Mouse (Mus musculus): ENCODE results near the gene Col23a1. TPM values are rescaled to one million over a fixed set of nuclear protein-coding genes. Genes with fewer than 3 reads are reported as not detected.
"Not testable (repeated sequence)": the region's sequence is repeated elsewhere in the genome, so short reads cannot be mapped to it uniquely, and the experiment has no call there.

The Col23a1 gene
- total and polyA plus RNA-seq, 3 experiments, result 0.01 to 0.55 TPM; not detected in 1

DNA sequence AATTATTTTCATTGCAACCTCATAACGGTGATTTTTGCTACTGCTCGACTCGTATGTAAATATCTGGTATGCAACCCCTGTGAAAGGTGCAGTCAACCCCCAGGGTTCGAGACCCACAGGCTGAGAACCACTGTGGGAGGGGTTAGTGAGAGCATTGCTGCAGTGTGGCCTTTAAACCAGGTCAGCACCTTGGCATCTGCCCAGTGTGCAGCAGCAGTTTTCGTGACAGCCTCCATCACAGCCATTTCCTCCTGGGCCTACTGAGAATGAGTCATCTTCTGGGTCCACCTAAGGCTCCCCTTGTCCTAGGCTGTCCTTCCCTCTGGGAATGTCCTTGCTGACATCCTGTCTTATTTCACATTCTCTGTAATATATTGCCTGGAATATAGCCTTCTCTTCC, 64.0 kb downstream of the Col23a1 start:
- no peak for ATAC-seq (ENCODE audit: extremely low read depth, insufficient number of reproducible peaks, low FRiP score, poor library complexity, severe bottlenecking)
- Histone ChIP-seq H3K4me1 (ENCODE audit: insufficient read depth, low read depth, low read length) (no peaks in the 10 kb centered on the region), H3K36me3 (replicated peaks) (no peaks in the 10 kb centered on the region), H3K9me3 (replicated peaks) (no peaks in the 10 kb centered on the region), H3K4me3 (ENCODE audit: low read depth, low read length) (no peak overlapping the region), H3K27me3 (ENCODE audit: insufficient read depth, low read length) (no peaks in the 10 kb centered on the region)
- TF ChIP-seq TAL1 (conservative IDR thresholded peaks at IDR 0.05; ENCODE audit: low read depth, low read length), result no peak
- TF ChIP-seq GATA1 (IDR thresholded peaks at IDR 0.05; ENCODE audit: borderline replicate concordance, low read length), result no peak
- no peak for TF ChIP-seq CTCF (IDR thresholded peaks at IDR 0.05; ENCODE audit: low read depth, low read length)
- no peak for DNase-seq (ENCODE audit: low spot score)

GRCm38 (mm10) chr11:51358981-51359380, 69.3 kb downstream of the Col23a1 start:
- H3K36me3 ChIP-seq (replicated peaks); H3K4me1 ChIP-seq (ENCODE audit: insufficient read depth, low read depth, low read length); H3K27me3 ChIP-seq (ENCODE audit: insufficient read depth, low read length); H3K9me3 ChIP-seq (replicated peaks); ATAC-seq (ENCODE audit: extremely low read depth, insufficient number of reproducible peaks, low FRiP score, poor library complexity, severe bottlenecking); DNase-seq (ENCODE audit: low spot score); H3K4me3 ChIP-seq (ENCODE audit: low read depth, low read length): not testable (repeated sequence)

- DNase-seq (ENCODE audit: low spot score) (no peak), ATAC-seq (ENCODE audit: extremely low read depth, insufficient number of reproducible peaks, low FRiP score, poor library complexity, severe bottlenecking) (no peak)
- TF ChIP-seq POLR2AphosphoS5 (IDR thresholded peaks at IDR 0.05; ENCODE audit: insufficient replicate concordance, low read depth, low read length), result no peak
- TF ChIP-seq GATA1 (IDR thresholded peaks at IDR 0.05; ENCODE audit: borderline replicate concordance, low read length), result no peak
- TF ChIP-seq CTCF (IDR thresholded peaks at IDR 0.05; ENCODE audit: low read depth, low read length), result no peak
- no peak for TF ChIP-seq TAL1 (conservative IDR thresholded peaks at IDR 0.05; ENCODE audit: low read depth, low read length)
- Histone ChIP-seq H3K9me3 (replicated peaks) (no peaks in the 10 kb centered on the region), H3K27me3 (ENCODE audit: insufficient read depth, low read length) (no peaks in the 10 kb centered on the region), H3K36me3 (replicated peaks) (no peaks in the 10 kb centered on the region), H3K4me1 (ENCODE audit: insufficient read depth, low read depth, low read length) (no peaks in the 10 kb centered on the region), H3K4me3 (ENCODE audit: low read depth, low read length) (no peak overlapping the region)
These were observed 74.6 kb downstream of the Col23a1 start for GRCm38 (mm10) chr11:51364353-51364752.

- Histone ChIP-seq H3K27me3 (ENCODE audit: insufficient read depth, low read length) (peaks cover 3% of the 10 kb centered on the region), H3K36me3 (replicated peaks) (no peaks in the 10 kb centered on the region), H3K4me1 (ENCODE audit: insufficient read depth, low read depth, low read length) (no peaks in the 10 kb centered on the region), H3K4me3 (ENCODE audit: low read depth, low read length) (no peak overlapping the region), H3K9me3 (replicated peaks) (no peaks in the 10 kb centered on the region)
- DNase-seq (ENCODE audit: low spot score) (no peak), ATAC-seq (ENCODE audit: extremely low read depth, insufficient number of reproducible peaks, low FRiP score, poor library complexity, severe bottlenecking) (no peak)
- TF ChIP-seq POLR2AphosphoS5 (IDR thresholded peaks at IDR 0.05; ENCODE audit: insufficient replicate concordance, low read depth, low read length), result no peak
- TF ChIP-seq TAL1 (conservative IDR thresholded peaks at IDR 0.05; ENCODE audit: low read depth, low read length), result no peak
- TF ChIP-seq GATA1 (IDR thresholded peaks at IDR 0.05; ENCODE audit: borderline replicate concordance, low read length), result no peak
- no peak for TF ChIP-seq CTCF (IDR thresholded peaks at IDR 0.05; ENCODE audit: low read depth, low read length)
- TF ChIP-seq GATA2 (IDR thresholded peaks at IDR 0.05; ENCODE audit: borderline replicate concordance, low read depth, low read length), result no peak
These were observed 77.6 kb downstream of the Col23a1 start for GRCm38 (mm10) chr11:51367334-51367733.

DNA sequence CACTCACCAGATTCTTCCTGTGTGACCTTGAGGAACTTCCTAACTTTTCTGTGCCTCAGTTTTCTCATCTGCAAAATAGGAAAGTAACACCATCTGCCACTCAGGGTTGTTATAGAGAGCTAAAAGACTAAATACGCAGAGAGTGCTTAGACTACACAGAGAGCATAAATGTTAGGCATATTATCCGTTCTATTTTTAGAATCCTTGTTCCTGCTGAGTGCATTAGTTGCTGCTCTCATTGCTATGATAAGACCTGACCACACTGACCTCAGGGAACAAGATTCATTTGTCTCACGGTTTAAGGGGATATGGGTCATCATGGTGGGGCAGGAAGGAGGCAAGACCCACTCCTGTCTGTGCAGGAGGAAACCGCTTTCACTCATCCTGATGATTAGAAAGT, 80.6 kb downstream of the Col23a1 start:
- Histone ChIP-seq H3K9me3 (replicated peaks) (no peaks in the 10 kb centered on the region), H3K4me1 (ENCODE audit: insufficient read depth, low read depth, low read length) (no peaks in the 10 kb centered on the region), H3K27me3 (ENCODE audit: insufficient read depth, low read length) (peaks cover 3% of the 10 kb centered on the region), H3K36me3 (replicated peaks) (no peaks in the 10 kb centered on the region), H3K4me3 (ENCODE audit: low read depth, low read length) (no peak overlapping the region)
- no peak for TF ChIP-seq GATA2 (IDR thresholded peaks at IDR 0.05; ENCODE audit: borderline replicate concordance, low read depth, low read length)
- TF ChIP-seq POLR2AphosphoS5 (IDR thresholded peaks at IDR 0.05; ENCODE audit: insufficient replicate concordance, low read depth, low read length), result no peak
- TF ChIP-seq GATA1 (IDR thresholded peaks at IDR 0.05; ENCODE audit: borderline replicate concordance, low read length), result no peak
- TF ChIP-seq TAL1 (conservative IDR thresholded peaks at IDR 0.05; ENCODE audit: low read depth, low read length), result no peak
- no peak for TF ChIP-seq CTCF (IDR thresholded peaks at IDR 0.05; ENCODE audit: low read depth, low read length)
- no peak for ATAC-seq (ENCODE audit: extremely low read depth, insufficient number of reproducible peaks, low FRiP score, poor library complexity, severe bottlenecking)
- no peak for DNase-seq (ENCODE audit: low spot score)

DNA sequence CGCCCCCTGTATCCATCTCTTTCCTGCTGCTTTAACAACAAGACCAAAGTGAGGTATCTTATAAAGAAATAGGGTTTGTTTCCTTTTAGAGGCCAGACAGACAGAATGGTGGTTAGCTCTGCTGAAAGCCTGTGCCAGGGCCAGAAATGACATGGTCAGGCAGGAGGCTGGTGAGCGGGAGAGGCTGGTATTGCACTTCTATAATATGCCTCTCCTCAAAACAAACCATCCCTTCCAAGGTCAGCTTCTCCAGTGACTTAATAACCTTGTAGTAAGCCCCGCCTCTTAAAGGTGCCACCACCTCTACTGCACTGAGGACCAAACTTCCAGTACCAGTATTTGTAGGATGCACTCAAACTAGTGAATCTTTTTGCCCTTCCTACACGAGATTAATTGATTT, 81.6 kb downstream of the Col23a1 start:
- no peaks in the 10 kb centered on the region for H3K36me3 ChIP-seq (replicated peaks)
- H3K9me3 ChIP-seq (replicated peaks), result no peaks in the 10 kb centered on the region
- no peak overlapping the region for H3K4me3 ChIP-seq (ENCODE audit: low read depth, low read length)
- no peak for DNase-seq (ENCODE audit: low spot score)
- H3K27me3 ChIP-seq (ENCODE audit: insufficient read depth, low read length), result peaks cover 3% of the 10 kb centered on the region
- TF ChIP-seq GATA2 (IDR thresholded peaks at IDR 0.05; ENCODE audit: borderline replicate concordance, low read depth, low read length) (no peak), CTCF (IDR thresholded peaks at IDR 0.05; ENCODE audit: low read depth, low read length) (no peak), TAL1 (conservative IDR thresholded peaks at IDR 0.05; ENCODE audit: low read depth, low read length) (no peak), POLR2AphosphoS5 (IDR thresholded peaks at IDR 0.05; ENCODE audit: insufficient replicate concordance, low read depth, low read length) (no peak), GATA1 (IDR thresholded peaks at IDR 0.05; ENCODE audit: borderline replicate concordance, low read length) (no peak)
- H3K4me1 ChIP-seq (ENCODE audit: insufficient read depth, low read depth, low read length), result no peaks in the 10 kb centered on the region
- ATAC-seq (ENCODE audit: extremely low read depth, insufficient number of reproducible peaks, low FRiP score, poor library complexity, severe bottlenecking), result no peak

DNA sequence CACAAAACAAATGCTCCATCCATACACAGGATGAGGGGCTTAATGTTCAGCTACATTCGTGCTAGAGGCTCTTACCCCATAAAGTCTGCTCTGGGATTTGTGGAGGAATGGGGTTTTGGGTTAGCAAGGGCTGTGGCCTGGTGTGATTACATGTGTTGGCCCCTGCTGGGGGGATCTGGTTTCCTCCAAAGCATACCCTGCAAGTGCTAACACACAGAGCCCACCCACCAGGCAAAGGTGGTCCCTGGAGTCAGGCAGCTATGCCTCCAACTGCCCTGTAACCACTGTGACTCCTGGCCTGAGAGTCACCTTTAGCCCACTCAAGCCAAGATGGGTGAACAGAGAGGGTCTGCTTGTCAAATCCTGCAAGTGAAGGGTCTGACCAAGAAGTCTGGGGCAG, 82.2 kb downstream of the Col23a1 start:
- Histone ChIP-seq H3K9me3 (replicated peaks) (no peaks in the 10 kb centered on the region), H3K4me3 (ENCODE audit: low read depth, low read length) (no peak overlapping the region), H3K4me1 (ENCODE audit: insufficient read depth, low read depth, low read length) (no peaks in the 10 kb centered on the region), H3K27me3 (ENCODE audit: insufficient read depth, low read length) (peaks cover 3% of the 10 kb centered on the region), H3K36me3 (replicated peaks) (no peaks in the 10 kb centered on the region)
- no peak for ATAC-seq (ENCODE audit: extremely low read depth, insufficient number of reproducible peaks, low FRiP score, poor library complexity, severe bottlenecking)
- DNase-seq (ENCODE audit: low spot score), result no peak
- no peak for TF ChIP-seq CTCF (IDR thresholded peaks at IDR 0.05; ENCODE audit: low read depth, low read length)
- TF ChIP-seq POLR2AphosphoS5 (IDR thresholded peaks at IDR 0.05; ENCODE audit: insufficient replicate concordance, low read depth, low read length), result no peak
- TF ChIP-seq GATA2 (IDR thresholded peaks at IDR 0.05; ENCODE audit: borderline replicate concordance, low read depth, low read length), result no peak
- TF ChIP-seq GATA1 (IDR thresholded peaks at IDR 0.05; ENCODE audit: borderline replicate concordance, low read length), result no peak
- TF ChIP-seq TAL1 (conservative IDR thresholded peaks at IDR 0.05; ENCODE audit: low read depth, low read length), result no peak
